Mouse (Mus musculus) right cerebral cortex, adult 18-20 months (tissue): ENCODE measurements around the gene Ddo.

Experiments used
- DNase-seq: peaks from one replicate; pipeline ENCODE4 v3.0.0; 2022; ENCODE audit warnings: mixed read lengths

Gene Ddo

GRCm38 (mm10) chr10:40719062-40719461 is 89.3 kb downstream of the Ddo start:
- peak; percentile 48 for DNase-seq

- DNase-seq, result no peak
These were observed 91.1 kb downstream of the Ddo start for GRCm38 (mm10) chr10:40720883-40721282.

GRCm38 (mm10) chr10:40724342-40724741 is 94.5 kb downstream of the Ddo start:
- DNase-seq, result no peak

- no peak for DNase-seq
These were observed 95.3 kb downstream of the Ddo start for GRCm38 (mm10) chr10:40725066-40725465.

- no peak for DNase-seq
These were observed 95.7 kb downstream of the Ddo start for GRCm38 (mm10) chr10:40725471-40725870.

- no peak for DNase-seq
These were observed 96.6 kb downstream of the Ddo start for GRCm38 (mm10) chr10:40726288-40726902.

GRCm38 (mm10) chr10:40726989-40727388 is 97.2 kb downstream of the Ddo start:
- DNase-seq, result no peak

- no peak for DNase-seq
These were observed 100.4 kb downstream of the Ddo start for GRCm38 (mm10) chr10:40730200-40730599.
